Mouse (Mus musculus): Measurements from ENCODE around the gene Sox5. TPM values are rescaled to one million over a fixed set of nuclear protein-coding genes. Genes with fewer than 3 reads are reported as not detected.

Gene Sox5
- polyA plus RNA-seq, 1 experiment from 2014 or later: 246 TPM

- no peak overlapping the region for H3K4me2 ChIP-seq (ENCODE audit: low read length)
- 57% methylated on average over 10 of the region's 10 CpGs for WGBS
- no peaks in the 10 kb centered on the region for H3K4me1 ChIP-seq (replicated peaks; ENCODE audit: control insufficient read depth, insufficient read depth, low read length)
- H3K9ac ChIP-seq (replicated peaks; ENCODE audit: low read depth, low read length): no peak overlapping the region
- no peaks in the 10 kb centered on the region for H3K9me3 ChIP-seq (ENCODE audit: control insufficient read depth, low read length)
- no peak overlapping the region for H3K4me3 ChIP-seq (replicated peaks; ENCODE audit: low read length)
- no peak overlapping the region for H3K27ac ChIP-seq (ENCODE audit: low read length)
- no peak for ATAC-seq
- no peaks in the 10 kb centered on the region for H3K36me3 ChIP-seq (ENCODE audit: control insufficient read depth, insufficient read depth)
- no peaks in the 10 kb centered on the region for H3K27me3 ChIP-seq (replicated peaks; ENCODE audit: control insufficient read depth, insufficient read depth, low read length)
Measured at GRCm38 (mm10) chr6:144659115-144660108, 122.4 kb downstream of the Sox5 start.

- WGBS: 83% methylated on average over 5 of the region's 5 CpGs
- no peaks in the 10 kb centered on the region for H3K9me3 ChIP-seq (ENCODE audit: control insufficient read depth, low read length)
Measured at GRCm38 (mm10) chr6:144652876-144653275, 128.9 kb downstream of the Sox5 start.

GRCm38 (mm10) chr6:144648896-144649295 is 132.9 kb downstream of the Sox5 start:
- Histone ChIP-seq H3K27ac (ENCODE audit: low read length) (no peak overlapping the region), H3K9ac (replicated peaks; ENCODE audit: low read depth, low read length) (no peak overlapping the region), H3K4me3 (replicated peaks; ENCODE audit: low read length) (no peak overlapping the region), H3K9me3 (ENCODE audit: control insufficient read depth, low read length) (no peaks in the 10 kb centered on the region), H3K36me3 (ENCODE audit: control insufficient read depth, insufficient read depth) (no peaks in the 10 kb centered on the region), H3K4me2 (ENCODE audit: low read length) (no peak overlapping the region), H3K27me3 (replicated peaks; ENCODE audit: control insufficient read depth, insufficient read depth, low read length) (no peaks in the 10 kb centered on the region), H3K4me1 (replicated peaks; ENCODE audit: control insufficient read depth, insufficient read depth, low read length) (no peaks in the 10 kb centered on the region)
- no peak for ATAC-seq
- 66% methylated on average over 9 of the region's 9 CpGs for WGBS

More at GRCm38 (mm10) chr6:144652876-144653275, 128.9 kb downstream of the Sox5 start:
- no peak overlapping the region for H3K4me2 ChIP-seq (ENCODE audit: low read length)
- H3K4me1 ChIP-seq (replicated peaks; ENCODE audit: control insufficient read depth, insufficient read depth, low read length): no peaks in the 10 kb centered on the region
- ATAC-seq: no peak
- H3K4me3 ChIP-seq (replicated peaks; ENCODE audit: low read length): no peak overlapping the region
- no peaks in the 10 kb centered on the region for H3K27me3 ChIP-seq (replicated peaks; ENCODE audit: control insufficient read depth, insufficient read depth, low read length)
- no peaks in the 10 kb centered on the region for H3K36me3 ChIP-seq (ENCODE audit: control insufficient read depth, insufficient read depth)
- H3K27ac ChIP-seq (ENCODE audit: low read length): no peak overlapping the region
- no peak overlapping the region for H3K9ac ChIP-seq (replicated peaks; ENCODE audit: low read depth, low read length)

- H3K27ac ChIP-seq (ENCODE audit: low read length): no peak overlapping the region
- no peak overlapping the region for H3K4me3 ChIP-seq (replicated peaks; ENCODE audit: low read length)
- WGBS: 44% methylated on average over 4 of the region's 4 CpGs
- H3K27me3 ChIP-seq (replicated peaks; ENCODE audit: control insufficient read depth, insufficient read depth, low read length): no peaks in the 10 kb centered on the region
- H3K4me1 ChIP-seq (replicated peaks; ENCODE audit: control insufficient read depth, insufficient read depth, low read length): no peaks in the 10 kb centered on the region
- no peak overlapping the region for H3K4me2 ChIP-seq (ENCODE audit: low read length)
- H3K9ac ChIP-seq (replicated peaks; ENCODE audit: low read depth, low read length): no peak overlapping the region
- ATAC-seq: no peak
- no peaks in the 10 kb centered on the region for H3K36me3 ChIP-seq (ENCODE audit: control insufficient read depth, insufficient read depth)
- no peaks in the 10 kb centered on the region for H3K9me3 ChIP-seq (ENCODE audit: control insufficient read depth, low read length)
Measured at GRCm38 (mm10) chr6:144648124-144648591, 133.6 kb downstream of the Sox5 start.

GRCm38 (mm10) chr6:144646331-144646730 is 135.4 kb downstream of the Sox5 start:
- Histone ChIP-seq H3K4me3 (replicated peaks; ENCODE audit: low read length) (no peak overlapping the region), H3K4me2 (ENCODE audit: low read length) (no peak overlapping the region), H3K4me1 (replicated peaks; ENCODE audit: control insufficient read depth, insufficient read depth, low read length) (no peaks in the 10 kb centered on the region), H3K27ac (ENCODE audit: low read length) (no peak overlapping the region), H3K9ac (replicated peaks; ENCODE audit: low read depth, low read length) (no peak overlapping the region), H3K36me3 (ENCODE audit: control insufficient read depth, insufficient read depth) (no peaks in the 10 kb centered on the region), H3K27me3 (replicated peaks; ENCODE audit: control insufficient read depth, insufficient read depth, low read length) (no peaks in the 10 kb centered on the region), H3K9me3 (ENCODE audit: control insufficient read depth, low read length) (no peaks in the 10 kb centered on the region)
- 90% methylated on average over 3 of the region's 3 CpGs for WGBS
- ATAC-seq: no peak

GRCm38 (mm10) chr6:144645796-144646195 is 136.0 kb downstream of the Sox5 start:
- no peaks in the 10 kb centered on the region for H3K36me3 ChIP-seq (ENCODE audit: control insufficient read depth, insufficient read depth)
- no peak overlapping the region for H3K9ac ChIP-seq (replicated peaks; ENCODE audit: low read depth, low read length)
- 90% methylated on average over 4 of the region's 4 CpGs for WGBS
- no peak for ATAC-seq
- H3K9me3 ChIP-seq (ENCODE audit: control insufficient read depth, low read length): no peaks in the 10 kb centered on the region
- no peak overlapping the region for H3K27ac ChIP-seq (ENCODE audit: low read length)
- no peaks in the 10 kb centered on the region for H3K4me1 ChIP-seq (replicated peaks; ENCODE audit: control insufficient read depth, insufficient read depth, low read length)
- no peak overlapping the region for H3K4me2 ChIP-seq (ENCODE audit: low read length)
- no peak overlapping the region for H3K4me3 ChIP-seq (replicated peaks; ENCODE audit: low read length)
- H3K27me3 ChIP-seq (replicated peaks; ENCODE audit: control insufficient read depth, insufficient read depth, low read length): no peaks in the 10 kb centered on the region

GRCm38 (mm10) chr6:144644711-144645110 is 137.1 kb downstream of the Sox5 start:
- H3K27ac ChIP-seq (ENCODE audit: low read length): no peak overlapping the region
- H3K9me3 ChIP-seq (ENCODE audit: control insufficient read depth, low read length): no peaks in the 10 kb centered on the region
- no peaks in the 10 kb centered on the region for H3K27me3 ChIP-seq (replicated peaks; ENCODE audit: control insufficient read depth, insufficient read depth, low read length)
- 76% methylated on average over 4 of the region's 4 CpGs for whole genome bisulfite sequencing
- H3K9ac ChIP-seq (replicated peaks; ENCODE audit: low read depth, low read length): no peak overlapping the region
- H3K4me1 ChIP-seq (replicated peaks; ENCODE audit: control insufficient read depth, insufficient read depth, low read length): no peaks in the 10 kb centered on the region
- H3K4me3 ChIP-seq (replicated peaks; ENCODE audit: low read length): no peak overlapping the region
- ATAC-seq: no peak
- no peak overlapping the region for H3K4me2 ChIP-seq (ENCODE audit: low read length)
- H3K36me3 ChIP-seq (ENCODE audit: control insufficient read depth, insufficient read depth): no peaks in the 10 kb centered on the region

GRCm38 (mm10) chr6:144643601-144644000 is 138.2 kb downstream of the Sox5 start:
- Histone ChIP-seq H3K27me3 (replicated peaks; ENCODE audit: control insufficient read depth, insufficient read depth, low read length) (no peaks in the 10 kb centered on the region), H3K9me3 (ENCODE audit: control insufficient read depth, low read length) (no peaks in the 10 kb centered on the region), H3K4me3 (replicated peaks; ENCODE audit: low read length) (no peak overlapping the region), H3K4me2 (ENCODE audit: low read length) (no peak overlapping the region), H3K4me1 (replicated peaks; ENCODE audit: control insufficient read depth, insufficient read depth, low read length) (peaks cover 6% of the 10 kb centered on the region), H3K9ac (replicated peaks; ENCODE audit: low read depth, low read length) (no peak overlapping the region), H3K27ac (ENCODE audit: low read length) (no peak overlapping the region), H3K36me3 (ENCODE audit: control insufficient read depth, insufficient read depth) (no peaks in the 10 kb centered on the region)
- ATAC-seq: no peak
- WGBS: 70% methylated on average over 5 of the region's 5 CpGs

- Histone ChIP-seq H3K9me3 (ENCODE audit: control insufficient read depth, low read length) (no peaks in the 10 kb centered on the region), H3K9ac (replicated peaks; ENCODE audit: low read depth, low read length) (no peak overlapping the region), H3K36me3 (ENCODE audit: control insufficient read depth, insufficient read depth) (no peaks in the 10 kb centered on the region), H3K27ac (ENCODE audit: low read length) (no peak overlapping the region), H3K27me3 (replicated peaks; ENCODE audit: control insufficient read depth, insufficient read depth, low read length) (no peaks in the 10 kb centered on the region), H3K4me2 (ENCODE audit: low read length) (no peak overlapping the region), H3K4me3 (replicated peaks; ENCODE audit: low read length) (no peak overlapping the region), H3K4me1 (replicated peaks; ENCODE audit: control insufficient read depth, insufficient read depth, low read length) (peaks cover 8% of the 10 kb centered on the region)
- 76% methylated on average over 5 of the region's 5 CpGs for WGBS
- no peak for ATAC-seq
Measured at GRCm38 (mm10) chr6:144641888-144642287, 139.9 kb downstream of the Sox5 start.
